Mouse (Mus musculus): Measurements from ENCODE around the gene Lypd5.

- TF ChIP-seq POLR2A (IDR thresholded peaks at IDR 0.05; ENCODE audit: insufficient read depth, low read depth, low read length) (no peak), EP300 (IDR thresholded peaks at IDR 0.05; ENCODE audit: insufficient read depth, low read depth, low read length) (no peak), CTCF (IDR thresholded peaks at IDR 0.05) (no peak)
Observed at GRCm38 (mm10) chr7:24366716-24367632, 18.0 kb downstream of the Lypd5 start.

Data from heart, adult 2 months (tissue).